8 mouse cellular contexts compared by ENCODE assay signal in the genomic region with DNA sequence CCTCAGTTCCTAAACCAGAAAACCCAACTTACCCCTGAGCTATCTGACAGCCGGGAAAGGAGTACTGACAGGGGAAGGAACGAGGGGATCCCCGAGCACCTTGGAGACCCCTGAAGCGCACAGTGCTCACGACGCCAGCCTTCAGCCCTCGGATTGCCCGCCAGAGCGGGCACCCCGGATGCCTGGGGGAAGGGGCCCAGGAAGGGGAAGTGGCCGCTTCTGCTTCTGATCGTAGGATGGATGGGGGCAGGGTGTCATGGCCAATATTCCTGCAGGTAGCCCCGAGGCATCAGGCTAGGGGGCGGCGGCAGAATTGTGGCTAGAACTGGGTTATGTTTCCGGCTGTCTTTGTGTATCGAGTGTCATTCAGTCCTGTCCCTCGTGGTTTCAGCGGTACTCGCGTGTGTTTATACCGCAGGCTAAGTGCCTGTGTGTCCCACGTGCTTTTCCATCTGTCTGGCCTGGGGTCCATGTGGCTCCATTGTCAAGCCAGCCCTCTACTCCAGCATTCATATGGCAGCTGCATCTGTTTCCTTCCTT. TPM values are rescaled to one million over a fixed set of nuclear protein-coding genes. Genes with fewer than 3 reads are reported as not detected.
DNase-seq lines count a peak whose midpoint lies in the region; ATAC-seq and TF ChIP-seq lines count a peak whose summit lies in the region.

No protein-coding gene starts in this region.

- no peak for TF ChIP-seq EP300 in stomach, postnatal 0 days (optimal IDR thresholded peaks at IDR 0.05)

- WGBS in midbrain, embryonic 12.5 days, result 3% methylated on average over 23 of the region's 23 CpGs
- WGBS in stomach, postnatal 0 days, result 1% methylated on average over 23 of the region's 23 CpGs

- peak; percentile 66 for ATAC-seq in granulocyte monocyte progenitor cell, adult 5-6 weeks (replicated peaks; ENCODE audit: poor library complexity, severe bottlenecking)
- peak; percentile 68 for ATAC-seq in midbrain, embryonic 12.5 days (ENCODE audit: low FRiP score, low read depth)
- peak; percentile 30 for ATAC-seq in stomach, postnatal 0 days (ENCODE audit: low FRiP score, low TSS enrichment)
- no peak for ATAC-seq in erythroid progenitor cell, adult 5-6 weeks (replicated peaks; ENCODE audit: low FRiP score, poor library complexity, severe bottlenecking)

- DNase-seq in layer of hippocampus, adult 11-12 months (ENCODE audit: low spot score), result peak; percentile 52
- no peak for DNase-seq in layer of hippocampus, postnatal 25 days (ENCODE audit: extremely low spot score in 1 of 2, low spot score in 1 of 2)
- peak; percentile 64 for DNase-seq in T-cell, adult 2 months (ENCODE audit: low spot score)
- peak; percentile 19 to 48 for DNase-seq in layer of hippocampus, postnatal 36 days
- peak; percentile 43 for DNase-seq in stomach, postnatal 0 days (ENCODE audit: low spot score)

- H3K9me3 ChIP-seq in midbrain, embryonic 12.5 days, result no peaks in the 10 kb centered on the region
- no peaks in the 10 kb centered on the region for H3K9me3 ChIP-seq in stomach, postnatal 0 days (ENCODE audit: control insufficient read depth, low read length)

- no peak for TF ChIP-seq CTCF in stomach, postnatal 0 days (IDR thresholded peaks at IDR 0.05; ENCODE audit: low read depth)

- peaks cover 64% of the 10 kb centered on the region for H3K36me3 ChIP-seq in midbrain, embryonic 12.5 days
- H3K36me3 ChIP-seq in stomach, postnatal 0 days (ENCODE audit: control insufficient read depth, insufficient read depth, low read length), result peaks cover 28% of the 10 kb centered on the region

- H3K27ac ChIP-seq in midbrain, embryonic 12.5 days (replicated peaks), result peak overlapping the region; percentile 66
- peak overlapping the region; percentile 8; the same call in 1 of the 2 replicates for H3K27ac ChIP-seq in stomach, postnatal 0 days (replicated peaks)

- peak overlapping the region; percentile 86 for H3K4me2 ChIP-seq in midbrain, embryonic 12.5 days (replicated peaks)
- H3K4me2 ChIP-seq in stomach, postnatal 0 days (replicated peaks; ENCODE audit: low read depth), result peak overlapping the region; percentile 96

- H3K9ac ChIP-seq in midbrain, embryonic 12.5 days (replicated peaks), result peak overlapping the region; percentile 81
- peak overlapping the region; percentile 75 for H3K9ac ChIP-seq in stomach, postnatal 0 days (ENCODE audit: low read length)

- peak overlapping the region; percentile 51 for H3K4me3 ChIP-seq in midbrain, embryonic 12.5 days
- peak overlapping the region; percentile 62 for H3K4me3 ChIP-seq in stomach, postnatal 0 days (ENCODE audit: low read depth, low read length)

- H3K27me3 ChIP-seq in midbrain, embryonic 12.5 days, result no peaks in the 10 kb centered on the region
- H3K27me3 ChIP-seq in stomach, postnatal 0 days (ENCODE audit: control insufficient read depth, insufficient read depth, low read length), result no peaks in the 10 kb centered on the region

- H3K4me1 ChIP-seq in midbrain, embryonic 12.5 days, result peaks cover 16% of the 10 kb centered on the region
- H3K4me1 ChIP-seq in stomach, postnatal 0 days (replicated peaks; ENCODE audit: control insufficient read depth, insufficient read depth), result no peaks in the 10 kb centered on the region

RNA-seq across cellular contexts. Expression of a gene that starts 0.5 kb away (rescaled TPM):
- total RNA-seq in layer of hippocampus, postnatal 25 days (2021), result 10 to 100 TPM; 10.9 to 15.2 TPM
- 53.7 and 60.9 TPM in 2 replicates for total RNA-seq in granulocyte monocyte progenitor cell, adult 5-6 weeks (2014; fragmentation: Nextera tagmentation)
- 26.4 and 43.8 TPM in 2 replicates for total RNA-seq in granulocyte monocyte progenitor cell, adult 5-6 weeks (2017)
- total RNA-seq in layer of hippocampus, postnatal 36 days (2021), result 10 to 100 TPM; 12.0 to 17.3 TPM
- 19.6 and 20.2 TPM in 2 replicates for polyA plus RNA-seq in midbrain, embryonic 12.5 days (2016; fragmentation: Nextera tagmentation; extraction: Ambion mirVana)
- polyA plus RNA-seq in stomach, postnatal 0 days (2015; fragmentation: Nextera tagmentation; extraction: Ambion mirVana), result 5.8 and 6.0 TPM in 2 replicates
- 8.4 and 24.1 TPM in 2 replicates for total RNA-seq in erythroid progenitor cell, adult 5-6 weeks (2015; ENCODE audit: low replicate concordance)
- total RNA-seq in erythroid progenitor cell, adult 5-6 weeks (2017; ENCODE audit: low replicate concordance), result 5.5 and 16.6 TPM in 2 replicates

RNA-seq across cellular contexts. Expression of a gene that starts 13.3 kb away (rescaled TPM):
- total RNA-seq in layer of hippocampus, postnatal 25 days (2021), result under 1 TPM; 0.35 to 0.37 TPM
- total RNA-seq in granulocyte monocyte progenitor cell, adult 5-6 weeks (2014; fragmentation: Nextera tagmentation), result 3.0 and 9.3 TPM in 2 replicates
- total RNA-seq in granulocyte monocyte progenitor cell, adult 5-6 weeks (2017), result 1.5 and 1.9 TPM in 2 replicates
- total RNA-seq in layer of hippocampus, postnatal 36 days (2021), result under 1 TPM; 0.60 to 0.68 TPM
- polyA plus RNA-seq in midbrain, embryonic 12.5 days (2016; fragmentation: Nextera tagmentation; extraction: Ambion mirVana), result 0.54 and 0.65 TPM in 2 replicates
- 0.24 and 0.28 TPM in 2 replicates for polyA plus RNA-seq in stomach, postnatal 0 days (2015; fragmentation: Nextera tagmentation; extraction: Ambion mirVana)
- 0.42 TPM in 1 of 2 replicates, not detected in the other for total RNA-seq in erythroid progenitor cell, adult 5-6 weeks (2015; ENCODE audit: low replicate concordance)
- total RNA-seq in erythroid progenitor cell, adult 5-6 weeks (2017; ENCODE audit: low replicate concordance), result not detected in 2 replicates

RNA-seq across cellular contexts. Expression of a gene that starts 18.0 kb away (rescaled TPM):
- total RNA-seq in layer of hippocampus, postnatal 25 days (2021), result 10 to 100 TPM; 26.1 to 28.8 TPM
- 25.1 and 35.3 TPM in 2 replicates for total RNA-seq in granulocyte monocyte progenitor cell, adult 5-6 weeks (2014; fragmentation: Nextera tagmentation)
- 17.9 and 18.3 TPM in 2 replicates for total RNA-seq in granulocyte monocyte progenitor cell, adult 5-6 weeks (2017)
- 10 to 100 TPM; 28.1 to 32.1 TPM for total RNA-seq in layer of hippocampus, postnatal 36 days (2021)
- 44.6 and 45.7 TPM in 2 replicates for polyA plus RNA-seq in midbrain, embryonic 12.5 days (2016; fragmentation: Nextera tagmentation; extraction: Ambion mirVana)
- 8.4 and 9.0 TPM in 2 replicates for polyA plus RNA-seq in stomach, postnatal 0 days (2015; fragmentation: Nextera tagmentation; extraction: Ambion mirVana)
- total RNA-seq in erythroid progenitor cell, adult 5-6 weeks (2015; ENCODE audit: low replicate concordance), result 21.3 and 37.3 TPM in 2 replicates
- 37.1 and 60.5 TPM in 2 replicates for total RNA-seq in erythroid progenitor cell, adult 5-6 weeks (2017; ENCODE audit: low replicate concordance)

RNA-seq across cellular contexts. Expression of a gene that starts 18.0 kb away (rescaled TPM):
- total RNA-seq in layer of hippocampus, postnatal 25 days (2021), result 10 to 100 TPM; 39.9 to 44.5 TPM
- 33.3 and 43.5 TPM in 2 replicates for total RNA-seq in granulocyte monocyte progenitor cell, adult 5-6 weeks (2014; fragmentation: Nextera tagmentation)
- 18.5 and 19.1 TPM in 2 replicates for total RNA-seq in granulocyte monocyte progenitor cell, adult 5-6 weeks (2017)
- 10 to 100 TPM; 40.3 to 40.6 TPM for total RNA-seq in layer of hippocampus, postnatal 36 days (2021)
- polyA plus RNA-seq in midbrain, embryonic 12.5 days (2016; fragmentation: Nextera tagmentation; extraction: Ambion mirVana), result 54.8 and 55.4 TPM in 2 replicates
- 19.4 and 21.5 TPM in 2 replicates for polyA plus RNA-seq in stomach, postnatal 0 days (2015; fragmentation: Nextera tagmentation; extraction: Ambion mirVana)
- total RNA-seq in erythroid progenitor cell, adult 5-6 weeks (2015; ENCODE audit: low replicate concordance), result 7.9 and 12.6 TPM in 2 replicates
- 12.3 and 13.7 TPM in 2 replicates for total RNA-seq in erythroid progenitor cell, adult 5-6 weeks (2017; ENCODE audit: low replicate concordance)

RNA-seq across cellular contexts. Expression of a gene that starts 23.4 kb away (rescaled TPM):
- total RNA-seq in layer of hippocampus, postnatal 25 days (2021), result 10 to 100 TPM; 13.3 to 13.6 TPM
- 7.0 and 25.1 TPM in 2 replicates for total RNA-seq in granulocyte monocyte progenitor cell, adult 5-6 weeks (2014; fragmentation: Nextera tagmentation)
- total RNA-seq in granulocyte monocyte progenitor cell, adult 5-6 weeks (2017), result 5.6 and 9.3 TPM in 2 replicates
- 10 to 100 TPM; 15.6 to 19.0 TPM for total RNA-seq in layer of hippocampus, postnatal 36 days (2021)
- 44.8 and 49.3 TPM in 2 replicates for polyA plus RNA-seq in midbrain, embryonic 12.5 days (2016; fragmentation: Nextera tagmentation; extraction: Ambion mirVana)
- polyA plus RNA-seq in stomach, postnatal 0 days (2015; fragmentation: Nextera tagmentation; extraction: Ambion mirVana), result 4.9 and 5.1 TPM in 2 replicates
- 4.2 TPM in 1 of 2 replicates, not detected in the other for total RNA-seq in erythroid progenitor cell, adult 5-6 weeks (2015; ENCODE audit: low replicate concordance)
- total RNA-seq in erythroid progenitor cell, adult 5-6 weeks (2017; ENCODE audit: low replicate concordance), result 2.1 and 8.2 TPM in 2 replicates

Comparison
In these comparisons a context has a peak if more than half of its experiments do, and no peak if none do; other contexts are left out.
1. DNase-seq: peak in layer of hippocampus, adult 11-12 months (single experiment), T-cell, adult 2 months (single experiment), layer of hippocampus, postnatal 36 days (2 of 2) and stomach, postnatal 0 days (single experiment); none in layer of hippocampus, postnatal 25 days (0 of 2).